Mouse (Mus musculus): ENCODE data around the gene Hist1h2bn.

- TF ChIP-seq CTCF (IDR thresholded peaks at IDR 0.05) (no peak), EP300 (IDR thresholded peaks at IDR 0.05) (no peak)
Measured at GRCm38 (mm10) chr13:21755707-21756106, 1.8 kb downstream of the Hist1h2bn start.
